Mouse (Mus musculus) lung, embryonic 16.5 days (tissue): ENCODE measurements at regions not wholly inside any gene's neighbourhood (a gene's known extent, or its start where the extent isn't known, plus 50 kb on each side); places are given as distances from the start of the nearest gene placed in this dataset.

Source experiments
- ATAC-seq: fragments of 200-750 bp; cut with Nextera tagmentation; 2 replicates; pipeline ENCODE4 v1.8.0; 2017; ENCODE audit warnings: low read depth, mild to moderate bottlenecking, moderate library complexity
- H3K27ac ChIP-seq: fragments of 300-500 bp; sonication (generic); 2 replicates; pipeline ENCODE4 v1.5.1; 2014; ENCODE audit warnings: mild to moderate bottlenecking, control low read depth, low read length
- H3K27me3 ChIP-seq: fragments of 300-500 bp; sonication (generic); 2 replicates; pipeline ENCODE4 v1.6.1; 2014; ENCODE audit warnings: low read depth, low read length, mixed read lengths; ENCODE audit not compliant: control insufficient read depth, insufficient read depth
- H3K36me3 ChIP-seq: fragments of 300-500 bp; sonication (generic); 2 replicates; pipeline ENCODE4 v1.6.1; 2014; ENCODE audit warnings: low read length; ENCODE audit not compliant: control insufficient read depth, insufficient read depth
- H3K4me1 ChIP-seq: fragments of 300-500 bp; sonication (generic); replicated peaks from 2 replicates; pipeline ENCODE4 v1.6.1; 2014; ENCODE audit warnings: low read length, mixed read lengths; ENCODE audit not compliant: control insufficient read depth, insufficient read depth
- H3K4me2 ChIP-seq: fragments of 300-500 bp; sonication (generic); 2 replicates; pipeline ENCODE4 v1.6.1; 2014; ENCODE audit warnings: low read depth, low read length, control low read depth
- H3K4me3 ChIP-seq: fragments of 300-500 bp; sonication (generic); 2 replicates; pipeline ENCODE4 v1.5.1; 2014; ENCODE audit warnings: mild to moderate bottlenecking, low read length, control low read depth
- H3K9ac ChIP-seq: fragments of 300-500 bp; sonication (generic); 2 replicates; pipeline ENCODE4 v1.6.1; 2014; ENCODE audit warnings: low read length, control low read depth
- H3K9me3 ChIP-seq: fragments of 300-500 bp; sonication (generic); 2 replicates; pipeline ENCODE4 v1.6.1; 2016; ENCODE audit warnings: low read length; ENCODE audit not compliant: control insufficient read depth
- WGBS: fragments of 180-500 bp; shearing (Covaris S2); extraction: QIAGEN DNeasy Blood & Tissue Kit; methylation state at CpG from one replicate; pipeline ENCODE4 v1.1.7; 2014; 5-methylcytosine and 5-hydroxymethylcytosine counted together

- no peak overlapping the region for H3K9ac ChIP-seq
- WGBS: 89% methylated on average over 1 of the region's 1 CpGs
- no peaks in the 10 kb centered on the region for H3K9me3 ChIP-seq
- no peak for ATAC-seq
- no peaks in the 10 kb centered on the region for H3K4me1 ChIP-seq
- H3K27ac ChIP-seq: no peak overlapping the region
- no peak overlapping the region for H3K4me3 ChIP-seq
- no peaks in the 10 kb centered on the region for H3K36me3 ChIP-seq
- no peaks in the 10 kb centered on the region for H3K27me3 ChIP-seq
- H3K4me2 ChIP-seq: no peak overlapping the region
Measured at GRCm38 (mm10) chr8:42026934-42027333, 610.1 kb upstream of the Frg1 start.

DNA sequence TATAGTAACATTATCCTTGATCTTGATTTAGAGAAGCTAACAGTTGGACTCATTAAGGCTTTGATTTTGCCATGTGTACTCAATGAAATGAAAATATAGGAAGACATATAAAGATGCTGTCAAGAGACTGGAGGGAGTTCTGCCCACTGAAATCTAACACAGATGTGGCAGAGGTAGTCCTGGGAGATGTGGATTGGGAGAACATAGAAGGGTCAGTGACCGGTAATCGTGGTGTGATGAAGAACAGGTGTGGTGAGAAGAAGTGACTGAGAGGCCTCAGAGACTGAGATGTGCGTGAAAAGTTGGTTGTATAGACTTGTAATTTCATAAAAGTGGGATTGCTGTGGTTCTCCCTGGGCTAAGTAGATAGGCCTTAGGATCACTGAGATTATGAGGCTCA lies 600.9 kb upstream of the Frg1 start:
- Histone ChIP-seq H3K4me2 (no peak overlapping the region), H3K27me3 (no peaks in the 10 kb centered on the region), H3K4me3 (no peak overlapping the region), H3K36me3 (no peaks in the 10 kb centered on the region), H3K4me1 (no peaks in the 10 kb centered on the region), H3K9ac (no peak overlapping the region), H3K9me3 (no peaks in the 10 kb centered on the region), H3K27ac (no peak overlapping the region)
- ATAC-seq: no peak
- 83% methylated on average over 3 of the region's 3 CpGs for WGBS

- no peak overlapping the region for H3K27ac ChIP-seq
- no peaks in the 10 kb centered on the region for H3K27me3 ChIP-seq
- H3K4me2 ChIP-seq: no peak overlapping the region
- H3K4me3 ChIP-seq: no peak overlapping the region
- no peaks in the 10 kb centered on the region for H3K9me3 ChIP-seq
- H3K36me3 ChIP-seq: no peaks in the 10 kb centered on the region
- no peaks in the 10 kb centered on the region for H3K4me1 ChIP-seq
- no peak overlapping the region for H3K9ac ChIP-seq
- no peak for ATAC-seq
Measured at GRCm38 (mm10) chr8:42003170-42003569, 586.3 kb upstream of the Frg1 start.

GRCm38 (mm10) chr8:41989040-41989501 lies 572.2 kb upstream of the Frg1 start:
- ATAC-seq: no peak
- WGBS: 67% methylated on average over 8 of the region's 8 CpGs

DNA sequence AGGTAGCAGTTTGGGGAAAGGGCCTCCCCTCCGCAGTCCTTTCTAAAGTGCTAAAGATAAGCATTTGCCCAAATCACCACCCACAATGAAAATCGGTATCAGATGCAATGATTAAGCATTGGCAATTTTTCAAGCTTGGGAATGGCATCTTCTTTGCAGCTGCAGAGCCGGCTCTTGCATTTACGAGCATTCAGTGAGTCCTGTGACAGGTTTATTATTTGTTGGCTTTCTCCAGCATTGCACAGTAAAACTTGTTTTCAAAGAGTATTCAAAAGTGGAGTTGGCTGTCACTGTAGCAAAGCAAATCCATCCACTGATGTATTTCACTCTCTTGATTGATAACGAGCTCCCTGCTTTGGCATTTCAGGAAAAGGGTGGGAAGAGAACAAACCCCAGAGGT lies 571.3 kb upstream of the Frg1 start:
- 58% methylated on average over 5 of the region's 5 CpGs for WGBS
- Histone ChIP-seq H3K27ac (no peak overlapping the region), H3K4me3 (no peak overlapping the region), H3K4me2 (no peak overlapping the region), H3K9ac (no peak overlapping the region), H3K4me1 (no peaks in the 10 kb centered on the region), H3K9me3 (no peaks in the 10 kb centered on the region; the same call in 1 of the 2 replicates), H3K27me3 (no peaks in the 10 kb centered on the region), H3K36me3 (no peaks in the 10 kb centered on the region)
- ATAC-seq: no peak

More at GRCm38 (mm10) chr8:41989040-41989501, 572.2 kb upstream of the Frg1 start:
- Histone ChIP-seq H3K27ac (no peak overlapping the region), H3K4me3 (no peak overlapping the region), H3K4me1 (no peaks in the 10 kb centered on the region), H3K9me3 (no peaks in the 10 kb centered on the region; the same call in 1 of the 2 replicates), H3K36me3 (no peaks in the 10 kb centered on the region), H3K9ac (no peak overlapping the region), H3K27me3 (no peaks in the 10 kb centered on the region), H3K4me2 (no peak overlapping the region)

GRCm38 (mm10) chr8:41987417-41987816 lies 570.5 kb upstream of the Frg1 start:
- Histone ChIP-seq H3K4me2 (no peak overlapping the region), H3K4me1 (no peaks in the 10 kb centered on the region), H3K27me3 (no peaks in the 10 kb centered on the region), H3K36me3 (no peaks in the 10 kb centered on the region), H3K27ac (no peak overlapping the region), H3K9me3 (no peaks in the 10 kb centered on the region; the same call in 1 of the 2 replicates), H3K4me3 (no peak overlapping the region), H3K9ac (no peak overlapping the region)
- ATAC-seq: no peak

GRCm38 (mm10) chr8:41972416-41972815 lies 555.5 kb upstream of the Frg1 start:
- Histone ChIP-seq H3K27me3 (no peaks in the 10 kb centered on the region), H3K9me3 (no peaks in the 10 kb centered on the region), H3K4me1 (no peaks in the 10 kb centered on the region), H3K36me3 (no peaks in the 10 kb centered on the region), H3K27ac (no peak overlapping the region), H3K4me2 (no peak overlapping the region), H3K4me3 (no peak overlapping the region), H3K9ac (no peak overlapping the region)
- WGBS: 74% methylated on average over 2 of the region's 2 CpGs
- ATAC-seq: no peak

GRCm38 (mm10) chr8:41970536-41970935 lies 553.7 kb upstream of the Frg1 start:
- no peak overlapping the region for H3K4me2 ChIP-seq
- H3K27me3 ChIP-seq: no peaks in the 10 kb centered on the region
- H3K9me3 ChIP-seq: no peaks in the 10 kb centered on the region
- no peak overlapping the region for H3K4me3 ChIP-seq
- no peaks in the 10 kb centered on the region for H3K4me1 ChIP-seq
- no peaks in the 10 kb centered on the region for H3K36me3 ChIP-seq
- H3K27ac ChIP-seq: no peak overlapping the region
- ATAC-seq: no peak
- no peak overlapping the region for H3K9ac ChIP-seq
- 82% methylated on average over 3 of the region's 3 CpGs for WGBS

GRCm38 (mm10) chr8:41969408-41969807 lies 552.5 kb upstream of the Frg1 start:
- Histone ChIP-seq H3K36me3 (no peaks in the 10 kb centered on the region), H3K27me3 (no peaks in the 10 kb centered on the region), H3K4me1 (no peaks in the 10 kb centered on the region), H3K9ac (no peak overlapping the region), H3K4me2 (no peak overlapping the region), H3K9me3 (no peaks in the 10 kb centered on the region), H3K27ac (no peak overlapping the region), H3K4me3 (no peak overlapping the region)
- no peak for ATAC-seq
- 79% methylated on average over 3 of the region's 3 CpGs for WGBS

GRCm38 (mm10) chr8:41964088-41964487 lies 547.2 kb upstream of the Frg1 start:
- ATAC-seq: no peak
- H3K36me3 ChIP-seq: no peaks in the 10 kb centered on the region
- H3K4me1 ChIP-seq: no peaks in the 10 kb centered on the region
- H3K9ac ChIP-seq: no peak overlapping the region
- H3K9me3 ChIP-seq: no peaks in the 10 kb centered on the region
- no peaks in the 10 kb centered on the region for H3K27me3 ChIP-seq
- H3K27ac ChIP-seq: no peak overlapping the region
- H3K4me2 ChIP-seq: no peak overlapping the region
- H3K4me3 ChIP-seq: no peak overlapping the region
